Mouse (Mus musculus): ENCODE data around the gene Oprl1.

- TF ChIP-seq CTCF (IDR thresholded peaks at IDR 0.05; ENCODE audit: control insufficient read depth, insufficient read depth, insufficient read length) (no peak), MAX (IDR thresholded peaks at IDR 0.05) (no peak), MYOD1 (IDR thresholded peaks at IDR 0.05; ENCODE audit: control insufficient read depth, insufficient read length, low read depth) (no peak), CEBPB (IDR thresholded peaks at IDR 0.05; ENCODE audit: low read depth) (no peak), FOSL1 (IDR thresholded peaks at IDR 0.05; ENCODE audit: insufficient read depth, low read length, poor library complexity, severe bottlenecking) (no peak), USF1 (IDR thresholded peaks at IDR 0.05; ENCODE audit: low read depth) (no peak)
Observed at GRCm38 (mm10) chr2:181670913-181671311, 43.9 kb upstream of the Oprl1 start.

Measured in C2C12 (cell line).